Mouse (Mus musculus) cerebellum, adult 2 months (tissue): ENCODE data around the gene Igtp. TPM values are rescaled to one million over a fixed set of nuclear protein-coding genes. Genes with fewer than 3 reads are reported as not detected.
A peak's percentile ranks its signal among the peaks of the same experiment; 100 is the strongest.
"Not testable (repeated sequence)": the region's sequence is repeated elsewhere in the genome, so short reads cannot be mapped to it uniquely, and the experiment has no call there.

Source experiments
- DNase-seq, 2 experiments: peaks; one replicate each; pipeline ENCODE4 v3.0.0; 2021
- H3K27ac ChIP-seq: fragments of 200-500 bp; 2 replicates; pipeline ENCODE4 v1.5.1; 2012; ENCODE audit warnings: low read length, control low read depth, inconsistent platforms; ENCODE audit not compliant: insufficient read depth
- H3K27me3 ChIP-seq: fragments of 200-500 bp; 2 replicates; pipeline ENCODE4 v1.6.1; 2012; ENCODE audit warnings: inconsistent platforms, mild to moderate bottlenecking, low read length, moderate library complexity; ENCODE audit not compliant: control insufficient read depth, insufficient read depth
- H3K4me1 ChIP-seq: fragments of 200-500 bp; 2 replicates; pipeline ENCODE4 v1.6.1; 2011; ENCODE audit warnings: low read length; ENCODE audit not compliant: control insufficient read depth, insufficient read depth
- H3K4me3 ChIP-seq: fragments of 200-500 bp; replicated peaks from 2 replicates; pipeline ENCODE3; 2011; ENCODE audit warnings: mild to moderate bottlenecking, low read depth, low read length, control low read depth; ENCODE audit not compliant: insufficient read depth
- CTCF ChIP-seq: fragments of 200-500 bp; IDR thresholded peaks from 2 replicates; pipeline ENCODE4 v1.5.1; 2011; ENCODE audit warnings: low read depth, mild to moderate bottlenecking, control low read depth, low read length, moderate library complexity, borderline replicate concordance; ENCODE audit not compliant: insufficient read depth
- POLR2A ChIP-seq: fragments of 200-500 bp; IDR thresholded peaks from 2 replicates; pipeline ENCODE4 v1.6.1; 2011; ENCODE audit warnings: low read length, control low read depth, borderline replicate concordance; ENCODE audit not compliant: insufficient read depth
- WGBS: fragments of 180-500 bp; shearing (Covaris S2); methylation state at CpG from one replicate; pipeline ENCODE4 v1.1.7; 2018; 5-methylcytosine and 5-hydroxymethylcytosine counted together
- polyA plus RNA-seq: library from polyadenylated mRNA; depleted of rRNA; stranded (reverse); fragments of >200 nt; gene quantifications from 2 replicates; pipeline ENCODE4 v1.2.3, GENCODE M21; 2012

Igtp gene
- polyA plus RNA-seq, 1 experiment: 4.9 TPM

GRCm38 (mm10) chr11:58201052-58201451, 1.7 kb downstream of the Igtp start:
- H3K4me1 ChIP-seq: peaks cover 3% of the 10 kb centered on the region; the same call in 1 of the 2 replicates
- no peak for DNase-seq
- WGBS: 35% methylated on average over 12 of the region's 12 CpGs
- H3K27me3 ChIP-seq: no peaks in the 10 kb centered on the region
- TF ChIP-seq POLR2A (no peak), CTCF (no peak)
- H3K27ac ChIP-seq: no peak overlapping the region
- no peak overlapping the region for H3K4me3 ChIP-seq

- 75% methylated on average over 1 of the region's 1 CpGs for WGBS
- H3K27ac ChIP-seq: no peak overlapping the region
- H3K4me1 ChIP-seq: no peaks in the 10 kb centered on the region
- no peaks in the 10 kb centered on the region for H3K27me3 ChIP-seq
- H3K4me3 ChIP-seq: no peak overlapping the region
- TF ChIP-seq POLR2A: no peak
- TF ChIP-seq CTCF: no peak
- DNase-seq: no peak
These were observed 11.0 kb downstream of the Igtp start for GRCm38 (mm10) chr11:58210321-58210886.

GRCm38 (mm10) chr11:58211062-58211681, 11.8 kb downstream of the Igtp start:
- TF ChIP-seq POLR2A (no peak), CTCF (no peak)
- Histone ChIP-seq H3K27ac (no peak overlapping the region), H3K27me3 (no peaks in the 10 kb centered on the region), H3K4me3 (no peak overlapping the region), H3K4me1 (no peaks in the 10 kb centered on the region)
- no peak for DNase-seq
- WGBS: 29% methylated on average over 9 of the region's 9 CpGs

- WGBS: 25% methylated on average over 2 of the region's 2 CpGs
- no peaks in the 10 kb centered on the region for H3K4me1 ChIP-seq
- no peak overlapping the region for H3K4me3 ChIP-seq
- DNase-seq: no peak
- no peaks in the 10 kb centered on the region for H3K27me3 ChIP-seq
- no peak for TF ChIP-seq POLR2A
- no peak for TF ChIP-seq CTCF
- H3K27ac ChIP-seq: no peak overlapping the region
These were observed 12.3 kb downstream of the Igtp start for GRCm38 (mm10) chr11:58211682-58212067.

GRCm38 (mm10) chr11:58213673-58214342, 14.5 kb downstream of the Igtp start:
- H3K27me3 ChIP-seq: no peaks in the 10 kb centered on the region
- no peak for TF ChIP-seq POLR2A
- no peak for TF ChIP-seq CTCF
- WGBS: 86% methylated on average over 7 of the region's 7 CpGs
- no peak for DNase-seq
- no peak overlapping the region for H3K27ac ChIP-seq
- no peak overlapping the region for H3K4me3 ChIP-seq
- H3K4me1 ChIP-seq: no peaks in the 10 kb centered on the region

- Histone ChIP-seq H3K27me3 (no peaks in the 10 kb centered on the region), H3K4me3 (peak overlapping the region; percentile 47), H3K27ac (no peak overlapping the region), H3K4me1 (no peaks in the 10 kb centered on the region)
- TF ChIP-seq CTCF (no peak), POLR2A (no peak)
- peak; percentile 18 to 20 for DNase-seq
- WGBS: 40% methylated on average over 17 of the region's 17 CpGs
These were observed 15.2 kb downstream of the Igtp start for GRCm38 (mm10) chr11:58214391-58215048.

GRCm38 (mm10) chr11:58215049-58215430, 15.7 kb downstream of the Igtp start:
- H3K4me1 ChIP-seq, H3K27ac ChIP-seq, H3K27me3 ChIP-seq, DNase-seq, H3K4me3 ChIP-seq: not testable (repeated sequence)
- whole genome bisulfite sequencing: 45% methylated on average over 2 of the region's 3 CpGs

- Histone ChIP-seq H3K27ac (no peak overlapping the region), H3K27me3 (no peaks in the 10 kb centered on the region), H3K4me3 (no peak overlapping the region), H3K4me1 (no peaks in the 10 kb centered on the region)
- no peak for TF ChIP-seq CTCF
- no peak for TF ChIP-seq POLR2A
- WGBS: 79% methylated on average over 5 of the region's 5 CpGs
- DNase-seq: no peak
These were observed 16.5 kb downstream of the Igtp start for GRCm38 (mm10) chr11:58215814-58216213.
